ENCODE assay signal across 9 mouse cellular contexts in the genomic region with DNA sequence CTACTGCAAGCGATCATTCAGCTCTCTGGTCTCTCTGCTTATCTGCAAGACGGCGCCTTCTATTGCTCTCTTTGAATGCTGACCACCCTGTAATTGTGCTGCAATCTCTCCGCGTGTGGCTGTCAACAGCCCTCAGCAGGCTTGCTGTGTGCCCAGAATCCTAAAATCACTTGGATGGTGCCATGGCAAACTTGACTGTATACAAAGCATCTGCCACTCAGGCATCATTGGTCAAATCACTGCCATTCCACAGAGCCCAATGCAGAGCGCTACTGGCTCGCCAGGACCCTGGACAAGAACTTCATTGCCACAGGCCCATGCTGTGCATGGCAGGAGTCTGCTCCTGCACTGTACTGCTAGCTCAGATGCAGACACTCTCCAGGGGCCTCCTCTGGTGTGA.
A peak's percentile ranks its signal among the peaks of the same experiment; 100 is the strongest.
DNase-seq lines count a peak whose midpoint lies in the region; ATAC-seq lines count a peak whose summit lies in the region.
"Had no signal": no experiment of that assay in that cellular context is flagged by ENCODE, and none has a peak within 500 bp of the region (broad histone marks: within the 10 kb centered on the region; RNA-seq: fewer than 3 reads in every experiment).

No protein-coding gene starts in this region.

- H3K4me2 ChIP-seq in forebrain, embryonic 16.5 days (ENCODE audit: low read length), result no peak overlapping the region
- no peak overlapping the region for H3K4me2 ChIP-seq in midbrain, embryonic 13.5 days (replicated peaks)

- H3K36me3 ChIP-seq in forebrain, embryonic 16.5 days (ENCODE audit: control insufficient read depth, insufficient read depth), result no peaks in the 10 kb centered on the region
- no peaks in the 10 kb centered on the region for H3K36me3 ChIP-seq in midbrain, embryonic 13.5 days

- H3K9me3 ChIP-seq in forebrain, embryonic 16.5 days (ENCODE audit: control insufficient read depth, low read length), result no peaks in the 10 kb centered on the region
- no peaks in the 10 kb centered on the region; the same call in 1 of the 2 replicates for H3K9me3 ChIP-seq in midbrain, embryonic 13.5 days

- no peak overlapping the region for H3K4me3 ChIP-seq in forebrain, embryonic 16.5 days (replicated peaks; ENCODE audit: low read length)
- no peak overlapping the region for H3K4me3 ChIP-seq in midbrain, embryonic 13.5 days (replicated peaks)

- no peak overlapping the region for H3K27ac ChIP-seq in forebrain, embryonic 16.5 days (ENCODE audit: low read length)
- no peak overlapping the region for H3K27ac ChIP-seq in midbrain, embryonic 13.5 days
- H3K27ac ChIP-seq: liver, embryonic 14.5 days had no signal

- 13% methylated on average over 7 of the region's 7 CpGs for WGBS in forebrain, embryonic 16.5 days
- WGBS in midbrain, embryonic 13.5 days, result 29% methylated on average over 7 of the region's 7 CpGs

- peaks cover 10% of the 10 kb centered on the region for H3K4me1 ChIP-seq in forebrain, embryonic 16.5 days (replicated peaks; ENCODE audit: control insufficient read depth, insufficient read depth, low read length)
- H3K4me1 ChIP-seq in midbrain, embryonic 13.5 days (replicated peaks), result peaks cover 9% of the 10 kb centered on the region

- peak; percentile 89 for ATAC-seq in forebrain, embryonic 16.5 days
- ATAC-seq in midbrain, embryonic 13.5 days, result peak; percentile 91

- H3K9ac ChIP-seq in forebrain, embryonic 16.5 days (replicated peaks; ENCODE audit: low read depth, low read length), result no peak overlapping the region
- no peak overlapping the region for H3K9ac ChIP-seq in midbrain, embryonic 13.5 days (replicated peaks)
- H3K9ac ChIP-seq: liver, embryonic 14.5 days had no signal

- peak; percentile 8 for DNase-seq in adrenal gland, postnatal 14 days
- DNase-seq in adrenal gland, postnatal 25 days, result no peak
- DNase-seq in WW6 (ENCODE audit: low read depth, low spot score) (peak; percentile 1), adipocyte (ENCODE audit: low spot score) (no peak)
- no peak for DNase-seq in frontal cortex, postnatal 14 days (ENCODE audit: low spot score in 2 of 2)
- DNase-seq in c-Kit-positive CD71-positive TER-119-positive erythroid progenitor cells, embryonic 14.5 days (ENCODE audit: low spot score), result no peak

- H3K27me3 ChIP-seq in forebrain, embryonic 16.5 days (replicated peaks; ENCODE audit: control insufficient read depth, insufficient read depth, low read length), result no peaks in the 10 kb centered on the region
- no peaks in the 10 kb centered on the region for H3K27me3 ChIP-seq in midbrain, embryonic 13.5 days

Comparison
In these comparisons a context has a peak if more than half of its experiments do, and no peak if none do; other contexts are left out.
1. DNase-seq: peak in adrenal gland, postnatal 14 days (single experiment) and WW6 (single experiment); none in adrenal gland, postnatal 25 days (single experiment), frontal cortex, postnatal 14 days (0 of 2), c-Kit-positive CD71-positive TER-119-positive erythroid progenitor cells, embryonic 14.5 days (single experiment) and adipocyte (single experiment).